Mouse (Mus musculus) urinary bladder, adult 2 months (tissue): ENCODE data around the gene Hist1h2bm. TPM values are rescaled to one million over a fixed set of nuclear protein-coding genes. Genes with fewer than 3 reads are reported as not detected.
A peak's percentile ranks its signal among the peaks of the same experiment; 100 is the strongest.
"Not testable (repeated sequence)": the region's sequence is repeated elsewhere in the genome, so short reads cannot be mapped to it uniquely, and the experiment has no call there.

Experiments used
- DNase-seq: peaks from one replicate; pipeline ENCODE4 v3.0.0; 2022; ENCODE audit warnings: low spot score
- polyA plus RNA-seq: library from polyadenylated mRNA; depleted of rRNA; stranded (reverse); fragments of >200 nt; gene quantifications from 2 replicates; pipeline ENCODE4 v1.2.3, GENCODE M21; 2012

Gene Hist1h2bm
- polyA plus RNA-seq, 1 experiment, result 0.25 TPM

DNA sequence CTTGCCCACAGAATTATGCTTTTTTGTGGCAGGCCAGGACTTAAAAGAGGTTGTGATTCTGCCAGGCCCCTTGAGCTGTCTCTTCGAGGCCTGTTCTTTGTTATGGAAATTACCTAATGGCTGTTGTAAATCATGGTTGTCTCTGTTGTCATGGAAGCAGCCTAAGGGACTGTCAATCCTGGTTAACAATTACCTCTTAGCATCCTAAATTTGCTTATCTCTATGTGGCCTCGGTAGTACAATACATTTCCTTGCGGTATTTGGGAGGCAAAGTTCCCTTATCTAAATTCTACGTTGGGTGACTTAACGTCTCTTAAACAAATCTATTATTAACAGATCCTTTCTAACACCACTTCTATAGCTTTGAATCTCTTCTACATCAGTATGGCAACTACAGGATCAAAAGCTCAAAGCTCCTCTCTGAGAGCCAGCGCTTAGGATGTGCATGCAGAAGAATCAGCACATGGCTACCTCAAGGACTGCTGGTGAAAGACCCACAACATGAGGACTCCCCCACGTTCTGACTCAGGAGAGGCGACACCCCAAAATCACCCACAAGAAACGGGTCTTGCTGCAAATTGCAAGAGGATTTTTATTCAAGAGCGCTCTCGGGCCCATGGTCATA, 6.2 kb downstream of the Hist1h2bm start:
- DNase-seq, result no peak

DNA sequence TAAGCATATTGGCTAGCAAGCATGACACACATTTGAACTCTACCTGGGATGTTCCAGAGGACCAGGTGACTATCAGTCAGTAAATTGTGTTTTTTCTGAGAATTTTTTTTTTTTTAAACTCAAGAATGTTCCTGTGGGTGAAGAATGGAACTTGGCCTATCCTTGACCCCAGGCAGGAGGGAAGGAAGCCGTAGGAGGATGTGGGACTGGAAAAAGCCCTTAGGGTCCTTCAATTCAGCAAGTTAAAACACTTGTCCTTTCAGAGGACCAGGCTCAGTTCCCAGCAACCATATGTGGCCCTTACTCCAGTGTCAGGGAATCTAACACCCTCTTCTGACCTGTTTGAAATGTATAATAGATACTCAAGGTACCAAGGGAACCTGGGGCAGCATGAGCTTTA, 7.7 kb downstream of the Hist1h2bm start:
- no peak for DNase-seq

DNA sequence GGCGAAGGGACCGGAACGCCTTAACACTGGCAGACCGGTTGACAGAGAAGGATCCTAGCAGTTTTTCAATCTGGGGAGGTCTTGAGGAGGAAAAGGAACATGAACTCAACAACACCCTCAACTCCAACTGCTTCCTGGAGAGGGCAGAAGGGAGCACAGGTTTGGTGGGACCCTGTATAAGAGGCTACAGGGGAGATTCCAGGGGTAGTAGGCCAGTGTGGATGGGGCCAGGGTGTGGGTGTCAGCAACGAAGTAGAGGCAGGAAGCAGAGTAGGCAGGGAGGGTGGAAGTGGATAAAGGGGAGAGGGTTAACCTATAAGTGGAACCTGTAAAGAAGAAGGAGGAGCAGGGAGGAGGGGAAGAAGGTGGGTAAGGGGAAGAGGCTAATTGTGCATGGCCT, 11.6 kb downstream of the Hist1h2bm start:
- no peak for DNase-seq

DNA sequence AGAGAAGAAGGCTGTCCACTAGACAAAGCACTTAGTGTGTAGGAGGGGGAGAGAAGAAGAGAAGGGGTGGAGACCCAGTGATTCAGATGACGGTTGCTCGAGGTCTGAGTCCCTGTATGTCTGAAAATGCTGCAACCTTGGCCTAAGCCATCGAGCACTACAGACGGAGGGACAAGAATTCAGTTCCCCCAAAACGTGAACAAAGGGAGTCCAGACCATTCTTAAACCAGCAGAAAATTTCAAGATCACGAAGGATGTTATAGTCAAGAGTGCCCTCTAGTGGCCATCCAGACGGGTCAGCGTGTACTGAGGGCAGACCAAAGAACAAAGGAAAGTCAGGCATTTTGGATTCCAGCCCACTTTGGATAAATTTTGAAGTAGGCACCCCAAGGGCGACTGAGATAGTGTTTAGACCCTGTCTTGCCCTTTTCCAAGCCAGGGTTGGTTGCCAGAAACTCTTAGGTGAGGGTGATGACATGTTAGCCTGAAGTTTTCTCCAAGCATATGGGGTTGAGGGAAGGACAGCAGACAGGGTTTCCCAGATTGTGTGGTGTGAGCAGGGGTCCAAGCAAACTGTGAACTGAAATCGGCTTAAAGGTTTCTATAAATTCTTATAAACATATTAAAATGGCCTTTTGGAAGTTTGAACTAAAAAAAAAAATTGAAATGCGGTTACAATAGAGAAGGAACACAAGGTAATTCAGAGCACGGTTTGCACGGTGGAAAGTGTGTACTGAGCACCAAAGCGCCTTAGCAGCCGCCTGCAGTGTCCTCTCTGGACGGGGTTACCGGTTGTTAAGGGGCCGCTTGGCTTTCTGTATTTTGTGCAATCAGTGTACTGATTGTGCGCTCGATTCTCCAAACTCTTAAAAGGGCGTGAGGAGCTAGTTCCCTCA, 12.4 kb downstream of the Hist1h2bm start:
- no peak for DNase-seq

DNA sequence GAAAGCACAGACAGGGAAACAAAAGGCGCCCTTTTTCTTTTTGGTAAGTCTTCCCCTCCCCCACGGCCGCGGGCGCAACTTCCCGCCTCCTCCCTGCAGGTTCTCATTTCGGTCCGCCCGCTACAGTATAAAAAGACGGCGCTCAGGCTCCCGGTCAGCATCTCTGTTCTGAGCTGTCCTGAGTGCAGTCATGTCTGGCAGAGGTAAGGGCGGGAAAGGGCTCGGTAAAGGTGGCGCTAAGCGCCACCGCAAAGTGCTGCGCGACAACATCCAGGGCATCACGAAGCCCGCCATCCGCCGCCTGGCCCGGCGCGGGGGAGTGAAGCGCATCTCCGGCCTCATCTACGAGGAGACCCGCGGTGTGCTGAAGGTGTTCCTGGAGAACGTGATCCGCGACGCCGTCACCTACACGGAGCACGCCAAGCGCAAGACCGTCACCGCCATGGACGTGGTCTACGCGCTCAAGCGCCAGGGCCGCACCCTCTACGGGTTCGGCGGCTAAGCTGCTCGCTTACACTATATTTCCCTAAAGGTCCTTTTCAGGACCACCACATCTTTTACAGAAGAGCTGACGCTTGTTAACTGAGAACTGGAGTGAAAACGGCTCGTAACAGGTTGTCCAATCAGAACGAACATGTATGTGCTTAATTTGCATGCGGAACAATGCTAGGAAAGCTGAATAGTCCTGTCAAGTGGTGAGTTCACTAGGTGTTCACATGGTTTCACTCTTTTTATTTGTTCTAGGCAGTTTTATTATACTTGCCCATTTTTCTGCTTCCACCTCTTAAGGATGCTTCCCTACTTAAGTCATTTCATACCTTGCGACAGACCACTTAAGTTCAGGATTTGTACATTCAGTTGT, 13.3 kb downstream of the Hist1h2bm start, which contains the start of gene Hist1h4j:
TSS of gene Hist1h4j (plus strand) at position 159 of the 862 bp plus-strand sequence.
- DNase-seq, result peak; percentile 46

DNA sequence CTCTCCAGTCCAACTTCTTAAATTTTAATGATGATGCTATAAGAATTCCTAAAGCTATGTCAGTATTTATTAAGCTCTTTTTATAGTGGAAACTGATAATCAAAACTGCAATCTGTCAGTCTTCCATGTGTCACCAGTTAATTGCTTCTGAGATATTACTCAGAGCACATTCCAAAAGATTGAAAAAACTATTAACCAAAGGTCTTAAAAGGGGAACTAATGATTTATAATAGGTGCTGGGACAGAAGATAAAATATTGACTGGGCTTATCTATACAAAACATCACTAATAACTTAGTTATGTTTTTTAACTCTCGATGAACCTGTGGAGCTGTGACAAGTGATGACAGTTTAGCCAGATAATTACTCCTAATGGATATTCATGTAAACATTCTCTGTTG, 23.2 kb downstream of the Hist1h2bm start:
- DNase-seq, result no peak

DNA sequence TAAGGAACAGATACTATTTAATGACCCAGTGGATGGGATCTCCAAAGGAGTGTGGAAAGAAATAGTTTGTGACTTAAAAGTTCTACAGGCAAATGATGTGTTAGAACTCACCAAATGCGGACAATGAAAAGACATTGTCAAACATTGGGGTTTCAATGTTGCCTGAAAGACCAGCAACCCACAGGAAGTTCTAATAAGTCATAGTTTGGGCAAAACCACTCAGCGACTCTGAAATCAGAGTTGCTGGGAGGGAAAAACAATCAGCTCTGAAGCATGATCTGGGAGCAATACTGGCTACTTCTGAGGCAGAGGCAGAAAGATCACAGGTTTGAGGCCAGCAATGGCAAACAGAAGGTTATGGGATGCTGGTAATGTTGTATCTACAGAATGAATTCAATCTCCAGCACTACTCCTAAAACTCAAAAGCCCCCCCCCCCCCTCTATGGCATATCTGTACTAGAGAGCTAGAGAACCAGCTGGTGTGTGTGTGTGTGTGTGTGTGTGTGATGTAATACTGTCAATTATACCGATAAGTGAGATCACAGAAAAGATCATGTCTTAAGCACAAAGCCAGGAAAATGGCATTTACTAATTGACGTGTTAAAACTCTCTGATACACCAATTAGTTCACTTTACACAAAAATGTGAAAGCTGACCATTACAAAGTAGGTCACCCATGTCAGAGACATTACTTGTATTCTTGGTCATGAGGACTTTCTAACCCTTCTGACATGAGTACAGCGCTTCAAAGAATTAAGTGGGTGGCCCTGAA, 27.7 kb downstream of the Hist1h2bm start:
- no peak for DNase-seq

DNA sequence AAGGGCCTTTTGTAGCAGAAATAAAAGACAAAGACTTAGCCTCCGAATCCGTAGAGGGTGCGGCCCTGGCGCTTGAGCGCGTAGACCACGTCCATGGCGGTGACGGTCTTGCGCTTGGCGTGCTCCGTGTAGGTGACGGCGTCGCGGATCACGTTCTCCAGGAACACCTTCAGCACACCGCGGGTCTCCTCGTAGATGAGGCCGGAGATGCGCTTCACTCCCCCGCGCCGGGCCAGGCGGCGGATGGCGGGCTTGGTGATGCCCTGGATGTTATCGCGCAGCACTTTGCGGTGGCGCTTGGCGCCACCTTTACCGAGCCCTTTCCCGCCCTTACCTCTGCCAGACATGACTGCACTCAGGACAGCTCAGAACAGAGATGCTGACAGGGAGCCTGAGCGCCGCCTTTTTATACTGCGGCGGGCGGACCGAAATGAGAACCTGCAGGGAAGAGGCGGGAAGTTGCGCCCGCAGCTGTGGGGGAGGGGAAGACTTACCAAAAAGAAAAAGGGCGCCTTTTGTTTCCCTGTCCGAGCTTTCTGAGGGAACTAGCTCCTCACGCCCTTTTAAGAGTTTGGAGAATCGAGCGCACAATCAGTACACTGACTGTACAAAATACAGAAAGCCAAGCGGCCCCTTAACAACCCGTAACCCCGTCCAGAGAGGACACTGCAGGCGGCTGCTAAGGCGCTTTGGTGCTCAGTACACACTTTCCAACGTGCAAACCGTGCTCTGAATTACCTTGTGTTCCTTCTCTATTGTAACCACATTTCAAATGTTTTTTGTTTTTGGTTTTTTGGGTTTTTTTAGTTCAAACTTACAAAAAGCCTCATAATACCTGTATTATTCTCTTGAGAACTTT, 28.5 kb downstream of the Hist1h2bm start, which contains the start of gene Hist1h4k:
TSS of gene Hist1h4k (minus strand) at position 347 of the 859 bp plus-strand sequence.
- DNase-seq, result peak; percentile 73

DNA sequence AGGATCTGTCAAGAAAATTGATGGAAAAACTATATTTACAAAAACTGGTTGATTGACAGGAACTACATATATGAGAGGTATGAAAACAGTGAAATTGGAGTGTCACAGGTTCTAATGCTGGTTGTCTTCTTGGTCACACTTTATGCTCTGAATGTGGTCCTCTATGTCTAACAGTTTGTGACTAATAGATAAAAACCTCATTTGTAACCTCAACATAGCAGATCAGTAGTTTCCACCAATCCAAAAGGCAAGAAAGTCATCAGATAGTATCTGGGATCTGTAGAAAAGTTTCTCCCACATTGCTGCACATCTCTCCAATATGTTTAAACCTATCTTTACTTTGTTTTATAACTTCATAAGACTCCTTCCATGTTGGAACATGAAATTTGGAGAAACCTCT, 29.6 kb downstream of the Hist1h2bm start:
- DNase-seq, result no peak

DNA sequence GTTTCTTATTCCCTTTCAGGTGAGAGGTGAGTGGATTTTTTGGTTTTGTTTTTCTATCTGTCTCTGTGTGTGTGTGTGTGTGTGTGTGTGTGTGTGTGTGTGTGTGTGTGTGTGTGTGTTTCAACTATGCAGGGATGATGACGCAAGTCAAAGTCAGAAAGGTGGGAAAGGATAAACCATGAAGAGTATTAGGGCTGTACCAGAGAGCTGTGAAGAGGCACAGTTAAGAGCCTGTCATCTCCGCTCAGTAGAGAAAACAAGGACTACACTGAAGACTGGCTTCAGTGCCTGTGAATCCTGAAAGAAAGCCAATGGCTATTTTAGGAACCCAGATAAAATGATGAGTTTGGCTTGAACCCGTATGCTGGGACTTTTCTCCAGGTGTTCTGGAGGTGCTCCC, 30.0 kb downstream of the Hist1h2bm start:
- no peak for DNase-seq

DNA sequence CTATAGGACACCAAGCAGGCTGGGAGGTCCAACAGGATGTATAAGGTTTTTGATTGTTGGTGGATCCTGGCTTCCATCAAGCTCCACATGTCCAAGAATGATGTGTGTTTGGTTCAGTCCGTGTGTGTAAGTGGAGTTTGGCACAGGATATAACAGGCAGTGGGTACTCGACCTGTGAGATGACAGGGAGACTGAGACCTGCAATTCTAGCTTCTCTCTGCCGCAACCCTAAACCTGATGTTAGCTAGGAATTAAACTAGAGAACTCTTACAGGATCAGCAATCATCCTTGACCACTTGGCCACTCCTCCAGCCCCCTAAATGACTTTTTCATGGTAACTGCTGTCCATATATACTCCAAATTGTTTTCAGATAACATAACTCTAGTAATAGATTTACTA, 30.5 kb downstream of the Hist1h2bm start:
- no peak for DNase-seq

DNA sequence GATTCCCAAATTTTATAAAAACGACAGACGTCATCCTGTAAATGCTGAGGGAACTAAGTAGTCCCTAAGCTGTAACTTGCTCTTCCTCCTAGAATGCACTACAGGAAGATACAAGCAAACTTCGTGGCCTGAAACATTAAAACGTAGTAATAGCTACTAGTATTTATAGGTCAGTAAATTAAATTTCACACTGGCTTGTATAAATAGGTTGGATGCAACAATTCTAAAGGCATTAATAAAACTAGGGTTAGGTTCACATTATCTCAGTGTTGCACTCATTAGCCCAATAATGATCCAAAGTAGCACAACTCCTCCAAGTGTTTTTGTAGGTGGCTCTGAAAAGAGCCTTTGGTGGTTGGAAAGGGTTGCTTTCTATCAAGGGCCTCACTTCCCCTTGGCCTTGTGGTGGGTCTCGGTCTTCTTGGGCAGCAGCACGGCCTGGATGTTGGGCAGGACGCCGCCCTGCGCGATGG, 31.2 kb downstream of the Hist1h2bm start:
- DNase-seq, result no peak

DNA sequence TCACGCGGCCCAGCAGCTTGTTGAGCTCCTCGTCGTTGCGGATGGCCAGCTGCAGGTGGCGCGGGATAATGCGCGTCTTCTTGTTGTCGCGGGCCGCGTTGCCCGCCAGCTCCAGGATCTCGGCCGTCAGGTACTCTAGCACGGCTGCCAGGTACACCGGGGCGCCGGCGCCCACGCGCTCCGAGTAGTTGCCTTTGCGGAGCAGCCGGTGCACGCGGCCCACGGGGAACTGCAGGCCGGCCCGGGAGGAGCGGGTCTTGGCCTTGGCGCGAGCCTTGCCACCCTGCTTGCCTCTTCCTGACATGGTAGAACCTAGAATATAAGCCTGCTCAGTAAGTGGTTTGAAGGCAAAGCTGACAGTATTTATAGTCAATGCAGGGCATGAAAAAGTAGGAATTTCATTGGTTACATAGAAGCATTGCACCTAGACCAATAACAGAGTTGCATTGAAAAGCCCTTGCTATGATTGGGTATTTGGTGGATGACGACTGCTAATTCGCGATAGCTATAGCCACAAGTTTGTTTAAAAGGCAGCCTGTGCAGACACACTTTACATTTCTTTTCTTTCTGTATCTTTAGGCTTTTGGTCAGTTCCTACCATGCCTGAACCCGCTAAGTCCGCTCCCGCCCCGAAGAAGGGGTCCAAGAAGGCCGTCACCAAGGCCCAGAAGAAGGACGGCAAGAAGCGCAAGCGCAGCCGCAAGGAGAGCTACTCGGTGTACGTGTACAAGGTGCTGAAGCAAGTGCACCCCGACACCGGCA, 31.9 kb downstream of the Hist1h2bm start, which contains the start of the genes Hist1h2ak and Hist1h2bn:
TSS of gene Hist1h2ak (minus strand) at position 304 of the 762 bp plus-strand sequence.
TSS of gene Hist1h2bn (plus strand) at position 600 of the 762 bp plus-strand sequence.
- peak; percentile 34 for DNase-seq

DNA sequence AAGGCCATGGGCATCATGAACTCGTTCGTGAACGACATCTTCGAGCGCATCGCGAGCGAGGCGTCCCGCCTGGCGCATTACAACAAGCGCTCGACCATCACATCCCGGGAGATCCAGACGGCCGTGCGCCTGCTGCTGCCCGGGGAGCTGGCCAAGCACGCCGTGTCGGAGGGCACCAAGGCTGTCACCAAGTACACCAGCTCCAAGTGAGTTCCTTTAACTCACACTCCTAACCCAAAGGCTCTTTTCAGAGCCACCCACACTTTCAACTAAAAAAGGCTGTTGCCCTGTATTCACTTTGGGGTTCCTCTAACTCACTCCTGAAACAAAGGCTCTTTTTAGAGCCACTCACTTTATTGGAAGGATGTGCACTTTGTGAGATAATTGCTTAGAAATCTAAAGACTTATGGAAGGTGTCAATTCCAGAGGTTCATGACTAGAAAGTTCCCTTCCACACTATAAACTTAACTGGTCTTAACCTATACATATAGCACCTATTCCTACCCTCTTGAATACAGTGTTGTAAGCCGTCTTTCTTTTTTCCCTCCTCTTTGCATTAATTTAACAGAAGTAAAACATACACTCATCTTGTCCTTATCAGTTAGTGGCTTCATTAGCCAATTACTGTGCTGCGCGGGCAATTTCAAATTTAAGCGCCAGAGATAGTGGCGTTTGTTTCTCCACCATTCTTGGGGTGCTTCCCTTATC, 32.6 kb downstream of the Hist1h2bm start:
- not testable (repeated sequence) for DNase-seq

DNA sequence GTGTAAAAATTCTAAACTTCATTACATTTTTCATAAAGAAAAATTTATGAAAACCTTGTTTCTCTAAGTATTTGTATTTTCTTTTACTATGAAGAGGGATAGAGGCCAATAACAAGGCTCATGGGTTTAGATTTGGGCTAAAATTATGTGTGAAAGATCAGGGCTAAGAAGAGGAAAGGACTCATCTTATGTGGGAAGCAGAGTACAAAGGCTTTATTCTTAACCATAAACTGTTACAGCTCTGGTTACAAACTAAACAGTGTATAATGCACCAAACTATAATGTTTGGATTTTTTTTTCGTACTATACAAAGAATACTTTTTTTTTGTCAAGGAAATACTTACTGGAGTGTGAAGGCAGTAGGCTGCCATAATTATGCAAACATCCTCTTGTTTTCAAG, 33.9 kb downstream of the Hist1h2bm start:
- no peak for DNase-seq
